Mouse (Mus musculus): Measurements from ENCODE around the gene Eif3i. TPM values are rescaled to one million over a fixed set of nuclear protein-coding genes. Genes with fewer than 3 reads are reported as not detected.

The Eif3i gene
- polyA plus RNA-seq, 1 experiment from 2014 or later = 139 TPM

- no peak for DNase-seq (ENCODE audit: low read depth, low spot score)
- no peak for TF ChIP-seq CTCF (IDR thresholded peaks at IDR 0.05)
- no peaks in the 10 kb centered on the region for H3K27me3 ChIP-seq
- ATAC-seq = no peak
- POLR2A ChIA-PET = no interaction called here
- in situ Hi-C loops (cut with MboI; ENCODE audit: low pct_unique_long_range_greater_than_20kb) = loop anchor here (5.0 kb wide), 1 partner anchor 47 kb away; the partner anchor contains the start of gene Hdac1
- CTCF ChIA-PET = no interaction called here
Observed at GRCm38 (mm10) chr4:129588865-129589264, 11.6 kb downstream of the Eif3i start.

- ChIA-PET POLR2A (interaction anchor here (0.7 kb wide), 1 partner anchor 217 kb away, joined by 3 read pairs; no protein-coding TSS in a partner anchor), CTCF (interaction anchor here (1.3 kb wide), 1 partner anchor 12 kb away, joined by 6 read pairs; no protein-coding TSS in a partner anchor)
- in situ Hi-C loops (cut with MboI; ENCODE audit: low pct_unique_long_range_greater_than_20kb) = loop anchor here (5.0 kb wide), 1 partner anchor 45 kb away; the partner anchor contains the start of gene Hdac1
Observed at GRCm38 (mm10) chr4:129586943-129587342, 13.5 kb downstream of the Eif3i start.

GRCm38 (mm10) chr4:129585773-129586172, 14.7 kb downstream of the Eif3i start:
- no peak for TF ChIP-seq CTCF (IDR thresholded peaks at IDR 0.05)
- in situ Hi-C loops (cut with MboI; ENCODE audit: low pct_unique_long_range_greater_than_20kb) = loop anchor here (5.0 kb wide), 1 partner anchor 43 kb away; the partner anchor contains the start of gene Hdac1
- DNase-seq (ENCODE audit: low read depth, low spot score) (no peak), ATAC-seq (no peak)
- H3K27me3 ChIP-seq = no peaks in the 10 kb centered on the region
- ChIA-PET POLR2A (no interaction called here), CTCF (interaction anchor here (1.3 kb wide), 2 partner anchors 8 to 13 kb away, joined by 5 to 6 read pairs; no protein-coding TSS in a partner anchor)

More at GRCm38 (mm10) chr4:129586943-129587342, 13.5 kb downstream of the Eif3i start:
- ATAC-seq = no peak
- no peak for TF ChIP-seq CTCF (IDR thresholded peaks at IDR 0.05)
- no peaks in the 10 kb centered on the region for H3K27me3 ChIP-seq
- no peak for DNase-seq (ENCODE audit: low read depth, low spot score)

GRCm38 (mm10) chr4:129584884-129585608, 15.4 kb downstream of the Eif3i start:
- no peaks in the 10 kb centered on the region for H3K27me3 ChIP-seq
- in situ Hi-C loops (cut with MboI; ENCODE audit: low pct_unique_long_range_greater_than_20kb) = loop anchor here (5.0 kb wide), 1 partner anchor 43 kb away; the partner anchor contains the start of gene Hdac1
- peak; percentile 78 for TF ChIP-seq CTCF (IDR thresholded peaks at IDR 0.05)
- ChIA-PET CTCF (interaction anchor here (0.9 to 1.3 kb wide), 3 partner anchors 8 to 24 kb away, joined by 3 to 5 read pairs (median 4); no protein-coding TSS in a partner anchor), POLR2A (interaction anchor here (0.9 kb wide), 1 partner anchor 16 kb away, joined by 6 read pairs; the partner anchor contains the start of genes Eif3i and Tmem234)
- DNase-seq (ENCODE audit: low read depth, low spot score) = no peak
- no peak for ATAC-seq

GRCm38 (mm10) chr4:129584370-129584769, 16.1 kb downstream of the Eif3i start:
- no peak for ATAC-seq
- no peaks in the 10 kb centered on the region for H3K27me3 ChIP-seq
- no peak for TF ChIP-seq CTCF (IDR thresholded peaks at IDR 0.05)
- in situ Hi-C loops (cut with MboI; ENCODE audit: low pct_unique_long_range_greater_than_20kb) = no loop called here
- no peak for DNase-seq (ENCODE audit: low read depth, low spot score)
- CTCF ChIA-PET = interaction anchor here (0.9 to 1.0 kb wide), 2 partner anchors 15 to 25 kb away, joined by 3 to 4 read pairs; no protein-coding TSS in a partner anchor
- POLR2A ChIA-PET = interaction anchor here (0.9 kb wide), 1 partner anchor 17 kb away, joined by 6 read pairs; the partner anchor contains the start of genes Eif3i and Tmem234

GRCm38 (mm10) chr4:129582251-129582650, 18.2 kb downstream of the Eif3i start:
- no peak for TF ChIP-seq CTCF (IDR thresholded peaks at IDR 0.05)
- DNase-seq (ENCODE audit: low read depth, low spot score) (no peak), ATAC-seq (no peak)
- H3K27me3 ChIP-seq = no peaks in the 10 kb centered on the region
- ChIA-PET POLR2A (no interaction called here), CTCF (interaction anchor here (1.7 kb wide), 1 partner anchor 27 kb away, joined by 5 read pairs; no protein-coding TSS in a partner anchor)
- in situ Hi-C loops (cut with MboI; ENCODE audit: low pct_unique_long_range_greater_than_20kb) = no loop called here

GRCm38 (mm10) chr4:129580347-129580746, 20.1 kb downstream of the Eif3i start:
- POLR2A ChIA-PET = no interaction called here
- CTCF ChIA-PET = no interaction called here
- DNase-seq (ENCODE audit: low read depth, low spot score) = no peak
- TF ChIP-seq CTCF (IDR thresholded peaks at IDR 0.05) = no peak
- in situ Hi-C loops (cut with MboI; ENCODE audit: low pct_unique_long_range_greater_than_20kb) = no loop called here
- no peak for ATAC-seq
- no peaks in the 10 kb centered on the region for H3K27me3 ChIP-seq

GRCm38 (mm10) chr4:129578466-129578865, 22.0 kb downstream of the Eif3i start, which contains the start of gene Fam167b:
Gene Fam167b, minus strand, starts transcription at chr4:129578549.
- ChIA-PET CTCF (interaction anchor here (3.6 kb wide), 1 partner anchor 30 kb away, joined by 19 read pairs; no protein-coding TSS in a partner anchor), POLR2A (no interaction called here)
- H3K27me3 ChIP-seq = no peaks in the 10 kb centered on the region
- in situ Hi-C loops (cut with MboI; ENCODE audit: low pct_unique_long_range_greater_than_20kb) = no loop called here
- DNase-seq (ENCODE audit: low read depth, low spot score) (no peak), ATAC-seq (no peak)
- TF ChIP-seq CTCF (IDR thresholded peaks at IDR 0.05) = no peak

GRCm38 (mm10) chr4:129577688-129578087, 22.8 kb downstream of the Eif3i start:
- ATAC-seq = no peak
- in situ Hi-C loops (cut with MboI; ENCODE audit: low pct_unique_long_range_greater_than_20kb) = no loop called here
- H3K27me3 ChIP-seq = no peaks in the 10 kb centered on the region

GRCm38 (mm10) chr4:129576863-129577491, 23.5 kb downstream of the Eif3i start:
- in situ Hi-C loops (cut with MboI; ENCODE audit: low pct_unique_long_range_greater_than_20kb) = no loop called here
- no peaks in the 10 kb centered on the region for H3K27me3 ChIP-seq
- peak; percentile 82 for TF ChIP-seq CTCF (IDR thresholded peaks at IDR 0.05)
- ChIA-PET POLR2A (interaction anchor here (1.0 to 1.3 kb wide), 2 partner anchors 34 to 42 kb away, joined by 3 to 4 read pairs; partner anchors contain the start of gene Hdac1), CTCF (interaction anchor here (0.7 to 3.6 kb wide), 9 partner anchors 9 to 36 kb away, joined by 3 to 19 read pairs (median 4); no protein-coding TSS in a partner anchor)
- ATAC-seq = no peak
- no peak for DNase-seq (ENCODE audit: low read depth, low spot score)

More at GRCm38 (mm10) chr4:129577688-129578087, 22.8 kb downstream of the Eif3i start:
- no peak for TF ChIP-seq CTCF (IDR thresholded peaks at IDR 0.05)
- DNase-seq (ENCODE audit: low read depth, low spot score) = no peak
- ChIA-PET CTCF (interaction anchor here (0.7 to 3.6 kb wide), 8 partner anchors 8 to 36 kb away, joined by 3 to 19 read pairs (median 4); no protein-coding TSS in a partner anchor), POLR2A (no interaction called here)
